19 mouse cellular contexts compared by ENCODE assay signal in the genomic region with DNA sequence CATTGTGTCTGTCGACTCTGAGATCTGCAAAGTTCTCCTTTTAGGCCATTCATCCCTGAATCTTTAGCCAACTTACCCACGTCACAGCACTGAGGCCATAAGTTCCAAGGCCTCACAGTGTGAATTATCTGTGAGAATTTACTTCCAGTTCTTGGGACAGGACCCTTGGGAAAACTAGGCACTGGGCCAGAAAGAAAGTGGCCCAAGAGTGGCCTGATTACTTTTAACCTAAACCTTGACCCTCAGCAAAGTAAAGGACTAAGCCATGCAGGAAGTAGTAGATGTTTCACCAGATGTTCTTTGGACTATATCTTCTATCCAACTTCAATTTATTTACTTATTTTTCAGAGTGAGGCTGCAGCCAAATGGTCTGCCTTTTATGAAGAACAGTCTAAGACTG. TPM values are rescaled to one million over a fixed set of nuclear protein-coding genes. Genes with fewer than 3 reads are reported as not detected.
DNase-seq lines count a peak whose midpoint lies in the region; ATAC-seq lines count a peak whose summit lies in the region.
"Had no signal": no experiment of that assay in that cellular context is flagged by ENCODE, and none has a peak within 500 bp of the region (broad histone marks: within the 10 kb centered on the region; RNA-seq: fewer than 3 reads in every experiment).

No protein-coding gene starts in this region.

- H3K36me3 ChIP-seq in lung, embryonic 16.5 days (ENCODE audit: control insufficient read depth, insufficient read depth, low read length), result no peaks in the 10 kb centered on the region
- H3K36me3 ChIP-seq: heart, embryonic 13.5 days; hindbrain, embryonic 13.5 days; limb, embryonic 10.5 days; liver, embryonic 12.5 days had no signal

- intact Hi-C loops in gastrocnemius, postnatal 14 days (cut with DNase I; ENCODE audit: low total_unique reads), result no loop called here
- intact Hi-C loops in left cerebral cortex, postnatal 25 days (cut with DNase I), result no loop called here

- no peaks in the 10 kb centered on the region for H3K9me3 ChIP-seq in lung, embryonic 16.5 days (ENCODE audit: control insufficient read depth, low read length)
- H3K9me3 ChIP-seq: forebrain, embryonic 13.5 days; heart, embryonic 13.5 days; hindbrain, embryonic 13.5 days; limb, embryonic 10.5 days; liver, embryonic 12.5 days had no signal

- H3K9ac ChIP-seq in lung, embryonic 16.5 days (ENCODE audit: low read length), result no peak overlapping the region
- H3K9ac ChIP-seq: forebrain, embryonic 13.5 days; heart, embryonic 13.5 days; hindbrain, embryonic 13.5 days; liver, embryonic 12.5 days had no signal

- H3K4me2 ChIP-seq in lung, embryonic 16.5 days (ENCODE audit: low read depth, low read length), result no peak overlapping the region
- H3K4me2 ChIP-seq: forebrain, embryonic 13.5 days; heart, embryonic 13.5 days; hindbrain, embryonic 13.5 days; liver, embryonic 12.5 days had no signal

- no peaks in the 10 kb centered on the region for H3K4me1 ChIP-seq in lung, embryonic 16.5 days (replicated peaks; ENCODE audit: control insufficient read depth, insufficient read depth, low read length)
- H3K4me1 ChIP-seq: forebrain, embryonic 13.5 days; heart, embryonic 13.5 days; hindbrain, embryonic 13.5 days; limb, embryonic 10.5 days; liver, embryonic 12.5 days; megakaryocyte, embryonic 14.5 days had no signal

- DNase-seq in gastrocnemius, postnatal 10 days, result peak; percentile 3
- no peak for DNase-seq in gastrocnemius, postnatal 14 days
- no peak for DNase-seq in lung, postnatal 10 days
- DNase-seq in kidney, postnatal 10 days, result peak; percentile 73
- peak; percentile 40 for DNase-seq in testis, postnatal 10 days (ENCODE audit: low spot score)
- no peak for DNase-seq in left cerebral cortex, postnatal 25 days (ENCODE audit: low spot score in 2 of 2)
- no peak for DNase-seq in thymus, postnatal 4 days
- DNase-seq: cerebellum, adult 18-20 months; right cerebral cortex, postnatal 25 days; thymus, adult 2 months had no signal

- H3K27ac ChIP-seq in lung, embryonic 16.5 days (ENCODE audit: low read length), result peak overlapping the region; percentile 44; the same call in 1 of the 2 replicates
- H3K27ac ChIP-seq: forebrain, embryonic 13.5 days; heart, embryonic 13.5 days; hindbrain, embryonic 13.5 days; limb, embryonic 10.5 days; liver, embryonic 12.5 days had no signal

- 40% methylated on average over 2 of the region's 2 CpGs for WGBS in lung, embryonic 16.5 days

- ATAC-seq in lung, embryonic 16.5 days (ENCODE audit: low read depth), result peak; percentile 69
- ATAC-seq: forebrain, embryonic 13.5 days; intestine, postnatal 0 days; liver, embryonic 12.5 days; midbrain, embryonic 16.5 days had no signal

- H3K4me3 ChIP-seq in lung, embryonic 16.5 days (ENCODE audit: low read length), result no peak overlapping the region
- H3K4me3 ChIP-seq: forebrain, embryonic 13.5 days; heart, embryonic 13.5 days; hindbrain, embryonic 13.5 days; limb, embryonic 10.5 days; liver, embryonic 12.5 days; megakaryocyte, embryonic 14.5 days had no signal

- H3K27me3 ChIP-seq in lung, embryonic 16.5 days (ENCODE audit: control insufficient read depth, insufficient read depth, low read depth, low read length), result no peaks in the 10 kb centered on the region; the same call in 1 of the 2 replicates
- H3K27me3 ChIP-seq: forebrain, embryonic 13.5 days; liver, embryonic 12.5 days had no signal

RNA-seq across cellular contexts. Expression of gene Ace2, which starts 13.6 kb away (rescaled TPM):
- under 1 TPM; 0.61 to 0.94 TPM for total RNA-seq in gastrocnemius, postnatal 10 days (2021)
- total RNA-seq in gastrocnemius, postnatal 14 days (2021), result under 1 TPM; 0.62 to 0.74 TPM
- 2.1 and 3.3 TPM in 2 replicates for polyA plus RNA-seq in lung, embryonic 16.5 days (2015; fragmentation: Nextera tagmentation; extraction: Ambion mirVana)
- total RNA-seq in left cerebral cortex, postnatal 25 days (2021), result 1 to 10 TPM; 1.8 to 2.1 TPM
- polyA plus RNA-seq: liver, embryonic 12.5 days had no signal

Comparison
In these comparisons a context has a peak if more than half of its experiments do, and no peak if none do; other contexts are left out.
1. DNase-seq: peak in gastrocnemius, postnatal 10 days (single experiment), kidney, postnatal 10 days (single experiment) and testis, postnatal 10 days (single experiment); none in gastrocnemius, postnatal 14 days (single experiment), lung, postnatal 10 days (single experiment), left cerebral cortex, postnatal 25 days (0 of 2) and thymus, postnatal 4 days (single experiment).